Mouse (Mus musculus): ENCODE data around the gene Calhm4.

DNA sequence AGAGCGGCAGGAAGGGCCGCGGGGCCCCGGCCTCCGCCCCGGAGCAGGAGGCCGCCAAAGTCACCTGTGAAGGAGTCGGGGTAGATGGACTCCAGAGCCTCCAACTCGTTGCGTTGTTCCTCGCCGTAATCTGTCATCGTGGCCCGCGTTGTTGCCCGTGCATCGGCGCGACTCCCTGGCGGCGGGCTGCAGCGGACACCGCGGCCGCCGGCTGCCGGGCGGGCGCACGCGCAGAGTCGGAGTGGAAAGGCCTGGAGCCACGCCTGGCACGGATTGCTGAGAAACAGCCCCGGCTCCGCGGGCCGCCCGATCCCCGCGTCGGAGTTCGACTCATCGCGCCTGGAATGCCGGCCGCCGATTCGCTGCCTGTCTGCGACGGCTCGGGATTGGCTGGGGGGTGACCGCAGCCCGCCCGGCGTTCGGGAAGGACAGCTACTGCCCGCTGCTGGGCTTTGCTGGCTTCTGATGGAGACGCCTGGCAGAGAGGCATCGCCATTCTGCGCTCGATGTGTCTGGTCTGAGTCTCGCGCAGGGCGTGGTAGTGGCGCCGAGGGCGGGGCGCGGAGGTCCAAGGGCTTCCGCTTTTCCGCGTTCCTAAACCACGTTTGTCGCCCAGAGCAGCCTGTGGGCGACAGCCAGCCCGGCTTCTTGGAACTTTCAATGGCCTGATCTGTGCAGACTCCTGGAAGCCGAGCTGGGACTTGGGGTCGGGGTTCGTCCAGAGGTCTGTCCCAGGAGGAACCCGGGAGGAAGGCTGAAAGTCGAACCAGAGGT, 24.6 kb downstream of the Calhm4 start, which contains the start of gene Rwdd1:
- TF ChIP-seq POLR2A (IDR thresholded peaks at IDR 0.05; ENCODE audit: borderline replicate concordance, low read depth, low read length) = peak; percentile 64; the same call in 1 of the 2 replicates
- TF ChIP-seq CTCF (IDR thresholded peaks at IDR 0.05; ENCODE audit: low read depth, low read length) = no peak
